Mouse (Mus musculus): ENCODE measurements around the gene Plpp4.

Gene Plpp4

GRCm38 (mm10) chr7:129256621-129257373 is at the start of gene Plpp4:
Plpp4 (plus strand) TSS chr7:129257031.
- 1% methylated on average over 60 of the region's 66 CpGs for WGBS

GRCm38 (mm10) chr7:129215926-129216543 is 40.8 kb upstream of the Plpp4 start:
- 83% methylated on average over 10 of the region's 10 CpGs for WGBS

- WGBS = 78% methylated on average over 10 of the region's 10 CpGs
These were observed 40.2 kb upstream of the Plpp4 start for GRCm38 (mm10) chr7:129216547-129217195.

GRCm38 (mm10) chr7:129220948-129221347 is 35.9 kb upstream of the Plpp4 start:
- 82% methylated on average over 9 of the region's 9 CpGs for WGBS

- 94% methylated on average over 3 of the region's 3 CpGs for WGBS
These were observed 35.2 kb upstream of the Plpp4 start for GRCm38 (mm10) chr7:129221649-129222048.

GRCm38 (mm10) chr7:129235410-129235809 is 21.4 kb upstream of the Plpp4 start:
- 56% methylated on average over 2 of the region's 2 CpGs for WGBS

- WGBS = 78% methylated on average over 5 of the region's 5 CpGs
These were observed 20.8 kb upstream of the Plpp4 start for GRCm38 (mm10) chr7:129235995-129236394.

- 87% methylated on average over 6 of the region's 6 CpGs for WGBS
These were observed 3.4 kb upstream of the Plpp4 start for GRCm38 (mm10) chr7:129253406-129253805.

- 88% methylated on average over 1 of the region's 1 CpGs for WGBS
These were observed 2.7 kb upstream of the Plpp4 start for GRCm38 (mm10) chr7:129254126-129254525.

- 93% methylated on average over 6 of the region's 6 CpGs for WGBS
These were observed 1.4 kb upstream of the Plpp4 start for GRCm38 (mm10) chr7:129255406-129255805.

GRCm38 (mm10) chr7:129257374-129258018 is 665 bp downstream of the Plpp4 start:
- WGBS = 27% methylated on average over 13 of the region's 13 CpGs

- 64% methylated on average over 7 of the region's 7 CpGs for WGBS
These were observed 1.5 kb downstream of the Plpp4 start for GRCm38 (mm10) chr7:129258331-129258730.

GRCm38 (mm10) chr7:129259195-129259594 is 2.4 kb downstream of the Plpp4 start:
- WGBS = 66% methylated on average over 6 of the region's 6 CpGs

GRCm38 (mm10) chr7:129273867-129274266 is 17.0 kb downstream of the Plpp4 start:
- 81% methylated on average over 4 of the region's 4 CpGs for WGBS

- WGBS = 94% methylated on average over 5 of the region's 5 CpGs
These were observed 17.9 kb downstream of the Plpp4 start for GRCm38 (mm10) chr7:129274726-129275125.

- 86% methylated on average over 5 of the region's 5 CpGs for WGBS
These were observed 20.9 kb downstream of the Plpp4 start for GRCm38 (mm10) chr7:129277751-129278150.

GRCm38 (mm10) chr7:129278801-129279200 is 22.0 kb downstream of the Plpp4 start:
- 93% methylated on average over 4 of the region's 4 CpGs for WGBS

GRCm38 (mm10) chr7:129279261-129279660 is 22.4 kb downstream of the Plpp4 start:
- 81% methylated on average over 4 of the region's 4 CpGs for WGBS

GRCm38 (mm10) chr7:129281966-129282365 is 25.1 kb downstream of the Plpp4 start:
- WGBS = 95% methylated on average over 4 of the region's 4 CpGs

- WGBS = 87% methylated on average over 7 of the region's 7 CpGs
These were observed 28.5 kb downstream of the Plpp4 start for GRCm38 (mm10) chr7:129285186-129285868.

- WGBS = 93% methylated on average over 1 of the region's 1 CpGs
These were observed 36.4 kb downstream of the Plpp4 start for GRCm38 (mm10) chr7:129293211-129293610.

- 64% methylated on average over 5 of the region's 5 CpGs for WGBS
These were observed 44.8 kb downstream of the Plpp4 start for GRCm38 (mm10) chr7:129301622-129302021.
